Mouse (Mus musculus): Measurements from ENCODE around the gene Armh4. TPM values are rescaled to one million over a fixed set of nuclear protein-coding genes. Genes with fewer than 3 reads are reported as not detected.
A peak's percentile ranks its signal among the peaks of the same experiment; 100 is the strongest.
"Not testable (repeated sequence)": the region's sequence is repeated elsewhere in the genome, so short reads cannot be mapped to it uniquely, and the experiment has no call there.

Armh4 gene
- polyA plus RNA-seq, 1 experiment = 55.0 TPM

DNA sequence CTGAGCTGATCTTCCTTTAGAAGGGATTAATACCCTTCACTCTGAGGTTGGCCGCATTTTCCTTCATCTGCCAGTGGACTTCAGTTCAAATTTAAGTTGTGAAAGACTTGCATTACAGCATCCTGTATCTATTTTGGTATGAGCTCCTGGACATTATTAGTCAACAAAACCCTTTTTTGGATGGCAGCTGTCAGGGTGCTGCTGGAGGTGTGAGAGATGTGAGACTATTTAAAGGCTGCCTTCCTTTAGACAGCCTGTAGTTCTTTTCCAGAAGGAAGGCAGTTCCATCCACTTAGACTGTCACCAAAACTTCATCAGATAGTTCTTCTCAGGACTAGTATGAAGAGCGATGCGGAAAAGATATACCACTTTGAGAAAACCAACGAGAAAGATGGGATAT, 10.8 kb upstream of the Armh4 start:
- no peak for DNase-seq
- WGBS = 89% methylated on average over 4 of the region's 4 CpGs
- no peaks in the 10 kb centered on the region for H3K27me3 ChIP-seq (ENCODE audit: control insufficient read depth, insufficient read depth, low read length)
- H3K4me3 ChIP-seq (replicated peaks; ENCODE audit: insufficient read depth, low read depth, low read length) = no peak overlapping the region
- TF ChIP-seq POLR2A (IDR thresholded peaks at IDR 0.05; ENCODE audit: borderline replicate concordance, insufficient read depth, low read length) (no peak), CTCF (IDR thresholded peaks at IDR 0.05; ENCODE audit: borderline replicate concordance, insufficient read depth, low read depth, low read length) (no peak)
- no peaks in the 10 kb centered on the region for H3K4me1 ChIP-seq (ENCODE audit: control insufficient read depth, insufficient read depth, low read length)
- no peak overlapping the region for H3K27ac ChIP-seq (ENCODE audit: insufficient read depth, low read length)

DNA sequence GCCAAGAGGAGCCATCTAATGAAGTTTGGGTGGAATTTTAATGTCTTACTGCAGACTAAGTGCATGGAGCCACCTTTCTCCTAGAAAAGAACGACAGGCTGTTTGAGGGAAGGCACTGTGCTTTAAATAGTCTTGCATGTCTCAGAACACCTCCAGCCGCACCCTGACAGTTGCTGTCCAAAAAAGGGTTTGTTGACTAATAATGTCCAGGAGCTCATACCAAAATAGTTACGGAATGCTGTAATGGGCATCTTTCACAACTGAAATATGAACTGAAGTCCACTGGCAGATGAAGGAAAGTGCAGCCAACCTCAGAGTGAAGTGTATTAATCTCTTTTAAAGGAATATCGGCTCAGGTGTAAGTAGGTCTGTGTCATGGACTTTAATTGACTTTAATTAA, 7.4 kb upstream of the Armh4 start:
- no peak overlapping the region for H3K27ac ChIP-seq (ENCODE audit: insufficient read depth, low read length)
- no peak overlapping the region for H3K4me3 ChIP-seq (replicated peaks; ENCODE audit: insufficient read depth, low read depth, low read length)
- no peak for DNase-seq
- WGBS = 58% methylated on average over 4 of the region's 4 CpGs
- H3K27me3 ChIP-seq (ENCODE audit: control insufficient read depth, insufficient read depth, low read length) = no peaks in the 10 kb centered on the region
- H3K4me1 ChIP-seq (ENCODE audit: control insufficient read depth, insufficient read depth, low read length) = no peaks in the 10 kb centered on the region
- TF ChIP-seq CTCF (IDR thresholded peaks at IDR 0.05; ENCODE audit: borderline replicate concordance, insufficient read depth, low read depth, low read length) (no peak), POLR2A (IDR thresholded peaks at IDR 0.05; ENCODE audit: borderline replicate concordance, insufficient read depth, low read length) (no peak)

DNA sequence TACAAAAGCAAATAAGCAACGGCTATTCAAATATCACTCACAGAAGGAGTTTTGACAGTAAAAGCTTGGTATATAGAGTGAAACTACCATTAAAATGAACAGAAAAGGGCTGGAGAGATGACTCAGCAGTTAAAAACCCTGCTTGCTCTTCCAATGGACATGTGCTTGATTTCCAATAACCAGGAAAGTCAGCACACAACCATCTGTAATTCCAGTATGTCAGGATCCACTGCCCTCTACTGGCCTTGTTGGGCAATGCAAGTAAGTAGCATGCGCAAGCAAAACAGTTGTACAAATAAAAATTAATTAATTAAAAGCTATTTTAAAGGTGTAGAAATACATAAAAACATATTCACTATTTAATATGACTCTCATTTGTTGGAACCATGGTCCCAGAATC, 2.6 kb upstream of the Armh4 start:
- peak; percentile 77 to 84 for DNase-seq
- peak; percentile 69; the same call in 1 of the 2 replicates for TF ChIP-seq CTCF (IDR thresholded peaks at IDR 0.05; ENCODE audit: borderline replicate concordance, insufficient read depth, low read depth, low read length)
- no peak for TF ChIP-seq POLR2A (IDR thresholded peaks at IDR 0.05; ENCODE audit: borderline replicate concordance, insufficient read depth, low read length)
- Histone ChIP-seq H3K4me1 (ENCODE audit: control insufficient read depth, insufficient read depth, low read length) (peaks cover 2% of the 10 kb centered on the region; the same call in 1 of the 2 replicates), H3K4me3 (replicated peaks; ENCODE audit: insufficient read depth, low read depth, low read length) (no peak overlapping the region), H3K27me3 (ENCODE audit: control insufficient read depth, insufficient read depth, low read length) (no peaks in the 10 kb centered on the region), H3K27ac (ENCODE audit: insufficient read depth, low read length) (no peak overlapping the region)
- 55% methylated on average over 2 of the region's 2 CpGs for WGBS

GRCm38 (mm10) chr14:49783866-49784265, 683 bp upstream of the Armh4 start:
- no peak overlapping the region for H3K4me3 ChIP-seq (replicated peaks; ENCODE audit: insufficient read depth, low read depth, low read length)
- TF ChIP-seq POLR2A (IDR thresholded peaks at IDR 0.05; ENCODE audit: borderline replicate concordance, insufficient read depth, low read length) = no peak
- no peak for TF ChIP-seq CTCF (IDR thresholded peaks at IDR 0.05; ENCODE audit: borderline replicate concordance, insufficient read depth, low read depth, low read length)
- no peaks in the 10 kb centered on the region for H3K27me3 ChIP-seq (ENCODE audit: control insufficient read depth, insufficient read depth, low read length)
- no peak overlapping the region for H3K27ac ChIP-seq (ENCODE audit: insufficient read depth, low read length)
- WGBS = 88% methylated on average over 4 of the region's 4 CpGs
- DNase-seq = peak in 1 of 2 experiments; percentile 15
- H3K4me1 ChIP-seq (ENCODE audit: control insufficient read depth, insufficient read depth, low read length) = peaks cover 11% of the 10 kb centered on the region; the same call in 1 of the 2 replicates

- Histone ChIP-seq H3K27ac (ENCODE audit: insufficient read depth, low read length) (peak overlapping the region; percentile 54), H3K27me3 (ENCODE audit: control insufficient read depth, insufficient read depth, low read length) (no peaks in the 10 kb centered on the region), H3K4me1 (ENCODE audit: control insufficient read depth, insufficient read depth, low read length) (peaks cover 19% of the 10 kb centered on the region; the same call in 1 of the 2 replicates), H3K4me3 (replicated peaks; ENCODE audit: insufficient read depth, low read depth, low read length) (peak overlapping the region; percentile 20)
- TF ChIP-seq CTCF (IDR thresholded peaks at IDR 0.05; ENCODE audit: borderline replicate concordance, insufficient read depth, low read depth, low read length) = no peak
- no peak for TF ChIP-seq POLR2A (IDR thresholded peaks at IDR 0.05; ENCODE audit: borderline replicate concordance, insufficient read depth, low read length)
- peak; percentile 57 to 58 for DNase-seq
- WGBS = 23% methylated on average over 4 of the region's 4 CpGs
Observed at GRCm38 (mm10) chr14:49780416-49780815, 2.8 kb downstream of the Armh4 start.

GRCm38 (mm10) chr14:49777539-49777938, 5.6 kb downstream of the Armh4 start:
- peak; percentile 76 to 88 for DNase-seq
- H3K4me1 ChIP-seq (ENCODE audit: control insufficient read depth, insufficient read depth, low read length) = peaks cover 23% of the 10 kb centered on the region; the same call in 1 of the 2 replicates
- WGBS = 22% methylated on average over 4 of the region's 4 CpGs
- H3K4me3 ChIP-seq (replicated peaks; ENCODE audit: insufficient read depth, low read depth, low read length); H3K27me3 ChIP-seq (ENCODE audit: control insufficient read depth, insufficient read depth, low read length): not testable (repeated sequence)
- H3K27ac ChIP-seq (ENCODE audit: insufficient read depth, low read length) = peak overlapping the region; percentile 9; the same call in 1 of the 2 replicates

DNA sequence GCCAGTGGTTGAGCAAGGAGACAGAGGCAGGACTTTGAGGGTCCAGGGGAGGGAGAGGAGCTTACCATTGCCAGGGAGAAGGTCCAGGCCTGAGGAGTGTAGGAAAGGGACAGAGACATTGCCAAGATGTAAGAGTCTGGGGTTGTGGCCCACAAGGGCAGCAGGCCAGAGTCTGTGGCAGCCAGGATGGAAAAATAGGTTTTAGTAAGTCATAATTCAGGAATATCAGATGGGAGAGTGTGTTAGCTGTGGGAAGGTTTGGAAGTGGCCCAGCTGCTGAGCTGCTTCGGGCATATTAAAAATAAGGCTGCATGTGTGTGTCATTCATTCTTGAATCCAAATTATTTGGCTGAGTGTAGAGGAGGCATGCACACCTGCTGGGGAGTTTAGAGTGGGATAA, 11.4 kb downstream of the Armh4 start:
- 11% methylated on average over 1 of the region's 1 CpGs for whole genome bisulfite sequencing

DNA sequence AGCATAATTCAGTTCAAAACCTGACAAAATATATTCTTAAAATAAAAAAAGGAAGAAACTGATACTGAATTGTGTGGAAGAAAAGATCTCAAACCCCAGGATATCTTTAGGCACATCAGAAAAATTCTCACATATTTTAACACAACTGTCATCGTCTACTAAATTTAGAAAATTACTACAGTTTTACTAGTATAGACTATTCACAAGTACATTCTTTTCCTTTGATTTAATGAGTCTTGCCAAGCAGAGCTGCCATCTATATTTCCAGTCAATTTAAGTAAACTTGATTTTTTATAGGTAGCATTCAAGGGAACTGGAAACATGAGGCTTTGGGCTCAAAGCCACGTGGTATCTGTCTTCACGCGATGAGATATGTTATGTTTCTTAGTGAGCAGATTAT, 16.6 kb downstream of the Armh4 start:
- Histone ChIP-seq H3K27me3 (ENCODE audit: control insufficient read depth, insufficient read depth, low read length) (no peaks in the 10 kb centered on the region), H3K4me1 (ENCODE audit: control insufficient read depth, insufficient read depth, low read length) (peaks cover 3% of the 10 kb centered on the region), H3K27ac (ENCODE audit: insufficient read depth, low read length) (no peak overlapping the region), H3K4me3 (replicated peaks; ENCODE audit: insufficient read depth, low read depth, low read length) (no peak overlapping the region)
- no peak for DNase-seq
- 77% methylated on average over 4 of the region's 4 CpGs for WGBS
- TF ChIP-seq POLR2A (IDR thresholded peaks at IDR 0.05; ENCODE audit: borderline replicate concordance, insufficient read depth, low read length) (no peak), CTCF (IDR thresholded peaks at IDR 0.05; ENCODE audit: borderline replicate concordance, insufficient read depth, low read depth, low read length) (no peak)

More for the DNA sequence above, 11.4 kb downstream of the Armh4 start:
- no peak for TF ChIP-seq CTCF (IDR thresholded peaks at IDR 0.05; ENCODE audit: borderline replicate concordance, insufficient read depth, low read depth, low read length)
- TF ChIP-seq POLR2A (IDR thresholded peaks at IDR 0.05; ENCODE audit: borderline replicate concordance, insufficient read depth, low read length) = no peak
- DNase-seq = peak; percentile 73 to 84
- Histone ChIP-seq H3K4me3 (replicated peaks; ENCODE audit: insufficient read depth, low read depth, low read length) (no peak overlapping the region), H3K4me1 (ENCODE audit: control insufficient read depth, insufficient read depth, low read length) (peaks cover 13% of the 10 kb centered on the region), H3K27ac (ENCODE audit: insufficient read depth, low read length) (0 out of 2 replicates have a peak overlapping the region, but pooled peaks have one; percentile 25), H3K27me3 (ENCODE audit: control insufficient read depth, insufficient read depth, low read length) (no peaks in the 10 kb centered on the region)

Measured in cerebellum, adult 2 months (tissue).